Mouse (Mus musculus) testis, adult 10 weeks (tissue): ENCODE results near the gene Zfyve9. TPM values are rescaled to one million over a fixed set of nuclear protein-coding genes. Genes with fewer than 3 reads are reported as not detected.

ENCODE experiments used
- polyA plus RNA-seq: library from polyadenylated mRNA; stranded (reverse); fragments of 350-450 nt; fragmentation: Illumina TruSeq; extraction: RNeasy Lipid Tissue Mini Kit (QIAGEN cat#74804); gene quantifications from one replicate; pipeline ENCODE4 v1.2.3, GENCODE M21; 2014; ENCODE audit warnings: low read depth, low replicate concordance

Gene Zfyve9
- 12.4 TPM for polyA plus RNA-seq

DNA sequence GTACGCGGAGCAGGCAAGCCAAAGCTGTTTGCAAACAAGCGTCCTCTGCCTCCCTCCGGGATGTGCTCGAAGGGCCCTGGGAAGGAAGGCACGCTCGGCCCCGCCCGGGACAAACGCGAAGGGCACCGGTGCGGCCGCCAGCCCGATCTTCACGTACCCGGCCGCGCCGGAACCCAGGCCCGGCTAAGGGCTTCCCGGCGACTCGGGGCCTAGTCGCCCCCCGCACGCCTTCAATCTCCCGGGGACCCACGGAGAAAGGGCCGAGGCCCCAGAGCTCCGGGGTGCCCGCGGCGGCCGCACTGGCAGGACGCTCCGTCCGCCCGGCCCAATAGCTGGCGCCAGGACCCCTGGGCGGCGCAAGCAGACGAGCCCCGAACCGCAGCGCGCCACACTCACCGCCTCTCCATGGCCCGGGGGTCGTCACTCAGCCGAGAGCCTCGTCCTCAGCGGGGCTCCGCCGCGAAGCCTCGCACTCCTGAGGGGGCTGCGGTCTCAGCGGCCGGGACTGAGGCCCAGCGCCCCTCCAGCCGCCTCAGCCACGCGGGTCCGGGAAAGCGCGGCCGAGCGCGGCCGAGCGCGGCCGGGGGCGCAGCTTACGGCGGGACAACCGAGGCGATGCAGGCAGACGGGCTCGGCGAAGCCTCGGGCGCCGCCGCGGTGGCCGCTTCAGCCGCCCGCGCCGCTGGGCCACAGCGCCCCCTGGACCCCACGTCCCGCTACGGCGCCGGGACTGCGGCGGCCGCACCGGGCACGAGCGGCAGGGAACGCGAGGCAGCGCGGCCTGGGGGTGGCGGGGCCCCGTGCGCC lies at the start of gene Zfyve9:
Gene Zfyve9, minus strand, starts transcription at position 742 of the 807 bp plus-strand sequence.

GRCm38 (mm10) chr4:108719349-108719748 lies 61.2 kb downstream of the Zfyve9 start, which contains the start of gene 3110021N24Rik:
TSS of gene 3110021N24Rik (plus strand) at chr4:108719649.

DNA sequence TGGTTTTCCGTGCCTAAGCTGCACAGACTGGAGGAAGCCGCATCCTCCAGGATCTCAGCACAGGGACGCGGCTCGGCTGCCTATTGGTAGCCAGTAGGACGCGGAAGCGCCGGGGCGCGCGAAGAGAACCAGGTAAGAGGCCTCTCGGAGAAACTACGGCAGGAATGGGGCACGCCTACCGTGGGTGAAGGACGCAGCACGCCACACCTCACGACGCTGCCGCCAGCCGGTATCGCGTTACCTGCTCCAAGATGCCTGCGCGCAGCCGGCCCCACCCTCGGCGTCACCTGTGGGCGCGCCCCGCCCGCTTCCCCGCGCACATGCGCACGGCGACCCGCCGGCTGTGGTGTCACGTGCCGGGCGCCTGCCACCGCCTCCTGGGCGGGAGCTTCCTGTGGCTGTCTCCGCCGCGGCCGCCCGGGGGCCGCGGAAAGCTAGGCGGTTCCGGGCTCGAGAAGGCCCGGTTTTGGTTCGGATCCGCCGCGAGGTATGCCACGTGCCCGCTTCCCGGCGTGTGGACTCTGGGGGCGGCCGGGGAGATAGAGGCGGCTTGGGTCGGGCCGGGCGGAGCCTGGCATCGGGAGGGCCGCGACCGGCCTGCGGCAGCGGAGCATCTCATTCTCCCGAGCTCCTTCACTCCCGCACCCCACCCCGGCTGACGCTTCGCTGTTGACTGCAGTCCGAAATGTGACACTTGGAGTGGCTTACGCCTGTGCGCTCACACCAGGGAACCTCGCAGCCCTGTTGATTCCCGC lies 160.8 kb downstream of the Zfyve9 start, which contains the start of gene Cc2d1b:
Gene Cc2d1b, plus strand, starts transcription at position 354 of the 755 bp plus-strand sequence.

Other genes with a start within 250 kb of the Zfyve9 start
- 71.0 TPM for gene Prpf38a, start 201.5 kb downstream of the Zfyve9 start, polyA plus RNA-seq
- 7.9 TPM for gene Orc1, start 201.4 kb downstream of the Zfyve9 start, polyA plus RNA-seq
- gene Cc2d1b, start 160.9 kb downstream of the Zfyve9 start, polyA plus RNA-seq: 65.0 TPM
- gene 3110021N24Rik, start 61.1 kb downstream of the Zfyve9 start, polyA plus RNA-seq: 0.55 TPM
- gene Btf3l4, start 52.8 kb upstream of the Zfyve9 start, polyA plus RNA-seq: 475 TPM
- gene Txndc12, start 53.8 kb upstream of the Zfyve9 start, polyA plus RNA-seq: 39.1 TPM
- gene Kti12, start 67.0 kb upstream of the Zfyve9 start, polyA plus RNA-seq: 13.8 TPM
- gene A730015C16Rik, start 67.8 kb upstream of the Zfyve9 start, polyA plus RNA-seq: 1.2 TPM
- gene Rab3b, start 98.3 kb upstream of the Zfyve9 start, polyA plus RNA-seq: 3.6 TPM
- 1,681 TPM for gene Nrd1, start 219.9 kb upstream of the Zfyve9 start, polyA plus RNA-seq